Mouse (Mus musculus): ENCODE measurements around the gene Gdf15.

Gdf15 gene

GRCm38 (mm10) chr8:70656193-70656790, 24.0 kb upstream of the Gdf15 start:
- no peak for DNase-seq

- no peak for DNase-seq
Measured at GRCm38 (mm10) chr8:70655469-70655868, 23.2 kb upstream of the Gdf15 start.

- DNase-seq: no peak
Measured at GRCm38 (mm10) chr8:70654121-70654520, 21.9 kb upstream of the Gdf15 start.

DNA sequence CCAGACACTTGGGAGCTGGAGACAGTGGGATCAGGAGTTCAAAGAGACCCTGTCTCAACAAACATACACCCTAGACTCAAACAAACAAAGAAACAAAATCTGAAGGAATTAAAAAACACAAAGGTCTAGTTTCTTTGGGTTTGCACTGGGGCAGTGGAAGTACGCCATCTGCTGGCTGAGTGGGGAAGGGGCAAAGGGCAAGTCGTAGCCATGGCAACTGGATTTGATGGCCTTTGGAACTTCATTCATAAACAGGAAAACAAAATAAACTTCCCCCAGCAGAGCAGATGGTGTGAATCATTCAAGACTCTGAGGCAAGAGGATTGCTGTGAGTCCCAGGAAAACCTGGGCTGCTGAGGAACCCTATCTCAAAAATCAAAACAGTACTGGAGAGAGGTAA, 21.0 kb upstream of the Gdf15 start:
- peak; percentile 94 for DNase-seq

DNA sequence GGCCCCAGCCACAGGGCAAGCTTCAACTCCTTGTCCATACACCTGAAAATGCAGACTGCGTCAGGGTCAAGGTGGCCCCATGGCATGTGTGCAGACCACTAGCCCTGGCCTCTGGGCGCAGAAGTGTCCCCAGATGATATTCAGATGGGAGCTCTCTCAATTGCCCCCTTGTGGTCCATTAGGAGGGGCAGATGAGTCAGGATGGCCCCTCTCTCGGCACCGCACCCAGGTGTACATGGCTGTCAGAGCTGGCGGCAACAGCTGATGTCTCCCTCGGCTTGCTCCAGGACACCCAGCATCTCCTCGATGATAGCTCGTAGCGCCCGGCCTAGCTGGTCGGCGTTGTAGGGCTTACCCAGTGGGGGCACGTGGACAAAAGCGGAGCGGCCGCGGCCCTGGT, 18.1 kb upstream of the Gdf15 start:
- peak; percentile 92 for DNase-seq

- DNase-seq: peak; percentile 99
Measured at GRCm38 (mm10) chr8:70649324-70649723, 17.1 kb upstream of the Gdf15 start.

DNA sequence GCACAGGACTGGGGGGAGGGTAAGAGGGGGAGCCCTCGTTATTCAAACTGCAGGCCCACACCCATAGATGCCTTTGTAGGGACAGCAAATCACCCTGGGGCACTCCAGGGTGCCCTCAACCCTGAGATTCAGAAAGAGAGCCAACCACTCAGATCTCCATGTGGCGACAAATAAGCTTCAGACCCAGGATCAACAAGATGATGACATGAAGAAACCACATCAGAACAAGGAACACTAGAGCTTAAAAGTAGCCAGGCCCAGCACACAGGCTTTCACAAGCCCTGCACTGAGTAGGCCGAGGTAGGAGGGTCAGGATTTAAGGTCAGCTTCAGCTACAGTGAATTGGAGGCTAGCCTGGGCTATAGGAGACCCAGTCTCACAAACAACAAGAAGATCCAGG, 16.7 kb upstream of the Gdf15 start:
- no peak for DNase-seq

DNA sequence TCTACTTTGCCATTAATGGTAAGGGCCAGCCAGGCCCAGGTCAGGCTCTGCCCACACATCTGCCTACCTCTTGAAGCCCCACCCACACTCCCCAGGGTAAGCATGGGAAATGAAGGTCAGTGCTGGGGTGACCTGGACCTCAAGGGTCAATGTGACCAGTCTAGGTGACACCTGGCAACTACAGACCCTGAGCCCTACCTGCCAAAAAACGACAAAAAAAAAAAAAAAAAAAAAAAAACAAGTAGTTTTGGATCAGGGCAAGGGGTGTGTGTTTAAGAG, 15.8 kb upstream of the Gdf15 start:
- DNase-seq: no peak

- peak; percentile 95 for DNase-seq
Measured at GRCm38 (mm10) chr8:70647343-70648163, 15.3 kb upstream of the Gdf15 start.

GRCm38 (mm10) chr8:70646775-70647174, 14.5 kb upstream of the Gdf15 start:
- no peak for DNase-seq

GRCm38 (mm10) chr8:70646369-70646768, 14.1 kb upstream of the Gdf15 start:
- DNase-seq: peak; percentile 94

DNA sequence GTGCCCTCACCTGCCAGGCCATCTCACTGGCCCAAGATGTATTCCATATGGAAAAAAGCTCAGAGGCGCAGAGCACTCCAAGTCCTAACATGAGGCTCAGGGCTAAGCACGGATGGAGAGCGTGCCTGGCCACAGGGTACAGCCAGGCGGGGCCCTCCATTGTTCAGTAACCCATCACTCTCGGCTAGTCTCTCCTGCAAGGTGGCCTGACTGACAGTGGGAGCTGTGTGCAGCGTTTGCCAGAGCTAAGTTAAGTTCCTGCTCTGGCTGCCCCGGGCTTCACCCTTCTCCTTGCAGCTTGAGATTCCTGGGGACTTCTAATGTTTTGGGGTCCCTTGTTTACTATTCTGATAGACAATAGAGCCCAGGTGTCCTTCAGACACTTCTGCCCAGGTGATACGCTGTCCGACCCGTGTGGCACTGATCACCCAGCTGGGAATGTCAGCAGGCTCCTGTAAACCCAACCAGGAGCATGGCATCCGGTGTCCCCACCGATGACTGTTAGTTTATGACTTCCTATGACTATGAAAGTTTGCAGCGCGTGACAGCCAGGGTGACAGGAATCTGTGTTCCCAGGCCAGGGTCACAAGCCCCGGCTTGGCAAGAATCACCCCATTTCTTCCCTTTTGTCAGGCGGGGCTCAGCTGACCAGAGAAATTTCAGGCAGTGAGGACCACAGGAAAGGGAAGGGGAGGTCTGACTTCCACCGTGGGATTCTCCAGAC, 13.4 kb upstream of the Gdf15 start:
- peak; percentile 98 for DNase-seq

DNA sequence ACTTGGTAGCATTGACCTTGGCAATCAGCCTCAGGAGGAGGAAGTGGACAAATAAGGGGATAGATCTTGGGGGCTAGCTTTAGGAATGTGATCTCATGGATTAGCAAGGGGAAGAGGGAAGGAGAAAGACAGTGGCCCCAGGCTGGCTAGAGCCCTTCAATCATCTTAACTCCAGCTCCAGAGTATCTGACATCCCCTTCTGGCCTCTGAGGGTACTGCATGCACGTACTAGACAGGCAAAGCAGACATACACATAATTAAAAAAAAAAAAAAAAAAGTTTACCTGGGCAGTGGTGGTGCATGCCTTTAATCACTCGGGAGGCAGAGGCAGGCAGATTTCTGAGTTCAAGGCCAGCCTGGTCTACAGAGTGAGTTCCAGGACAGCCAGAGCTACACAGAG, 11.8 kb upstream of the Gdf15 start:
- DNase-seq: no peak

- no peak for DNase-seq
Measured at GRCm38 (mm10) chr8:70643019-70643418, 10.8 kb upstream of the Gdf15 start.

DNA sequence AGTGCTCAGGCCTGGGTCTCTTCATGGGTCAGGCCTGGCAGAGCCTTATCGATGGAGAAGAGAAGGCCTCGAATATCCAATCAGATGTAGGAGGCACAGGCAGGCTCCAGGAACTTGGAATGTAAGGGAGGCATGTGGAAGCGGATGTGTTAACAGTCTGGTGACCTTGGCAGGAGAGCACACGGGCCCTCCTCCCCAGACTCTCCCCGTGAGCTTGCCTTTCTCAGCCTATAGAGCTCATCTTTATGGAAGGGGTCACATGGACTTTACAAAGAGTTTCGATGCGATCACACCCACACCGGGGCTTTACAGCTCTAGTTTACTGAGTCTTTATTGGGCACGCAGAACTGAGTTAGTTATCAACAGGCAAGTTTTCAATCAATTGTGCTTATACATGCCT, 6.5 kb upstream of the Gdf15 start:
- DNase-seq: no peak

- no peak for DNase-seq
Measured at GRCm38 (mm10) chr8:70636838-70637237, 4.6 kb upstream of the Gdf15 start.

DNA sequence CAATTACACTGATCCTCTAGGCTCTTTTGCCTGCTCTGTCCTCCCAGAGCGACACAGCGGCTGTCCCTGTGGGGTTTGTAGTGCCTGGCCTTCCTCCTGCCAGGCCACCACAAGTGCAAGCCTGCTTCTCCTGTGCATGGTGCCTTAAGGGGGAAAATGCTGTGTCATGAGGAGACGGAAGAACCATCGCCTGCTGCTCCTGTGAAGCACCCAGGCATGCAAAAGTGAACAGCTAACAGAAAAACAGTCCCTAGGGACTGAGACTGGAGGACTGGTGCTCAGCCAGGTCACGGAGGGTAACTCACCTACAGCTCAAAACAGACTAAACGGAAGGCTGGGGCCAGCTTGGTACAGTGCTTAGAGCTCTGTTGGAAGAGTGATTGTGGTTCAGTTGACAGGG, 3.3 kb upstream of the Gdf15 start:
- DNase-seq: peak; percentile 92

- peak; percentile 98 for DNase-seq
Measured at GRCm38 (mm10) chr8:70634066-70634465, 1.8 kb upstream of the Gdf15 start.

DNA sequence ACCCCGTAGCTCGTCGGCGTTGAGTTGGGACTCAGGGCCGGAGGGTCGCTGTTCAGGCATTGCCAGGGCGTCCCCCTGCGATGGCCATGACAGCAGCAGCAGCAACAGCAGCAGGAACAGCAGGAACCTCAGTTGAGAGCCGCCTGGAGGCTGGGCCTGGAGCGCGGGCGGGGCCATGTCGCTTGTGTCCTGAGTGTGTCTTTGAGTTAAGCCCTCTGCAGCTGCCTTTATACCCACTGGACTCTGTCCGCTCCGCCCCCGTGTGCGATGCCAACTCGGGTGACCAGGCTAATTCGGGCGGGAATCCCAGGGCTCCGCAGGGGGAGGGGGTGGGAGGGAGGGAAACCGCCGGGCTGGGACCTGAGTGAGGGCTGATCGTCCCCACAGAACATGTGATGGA, 820 bp downstream of the Gdf15 start:
- peak; percentile 96 for DNase-seq

DNA sequence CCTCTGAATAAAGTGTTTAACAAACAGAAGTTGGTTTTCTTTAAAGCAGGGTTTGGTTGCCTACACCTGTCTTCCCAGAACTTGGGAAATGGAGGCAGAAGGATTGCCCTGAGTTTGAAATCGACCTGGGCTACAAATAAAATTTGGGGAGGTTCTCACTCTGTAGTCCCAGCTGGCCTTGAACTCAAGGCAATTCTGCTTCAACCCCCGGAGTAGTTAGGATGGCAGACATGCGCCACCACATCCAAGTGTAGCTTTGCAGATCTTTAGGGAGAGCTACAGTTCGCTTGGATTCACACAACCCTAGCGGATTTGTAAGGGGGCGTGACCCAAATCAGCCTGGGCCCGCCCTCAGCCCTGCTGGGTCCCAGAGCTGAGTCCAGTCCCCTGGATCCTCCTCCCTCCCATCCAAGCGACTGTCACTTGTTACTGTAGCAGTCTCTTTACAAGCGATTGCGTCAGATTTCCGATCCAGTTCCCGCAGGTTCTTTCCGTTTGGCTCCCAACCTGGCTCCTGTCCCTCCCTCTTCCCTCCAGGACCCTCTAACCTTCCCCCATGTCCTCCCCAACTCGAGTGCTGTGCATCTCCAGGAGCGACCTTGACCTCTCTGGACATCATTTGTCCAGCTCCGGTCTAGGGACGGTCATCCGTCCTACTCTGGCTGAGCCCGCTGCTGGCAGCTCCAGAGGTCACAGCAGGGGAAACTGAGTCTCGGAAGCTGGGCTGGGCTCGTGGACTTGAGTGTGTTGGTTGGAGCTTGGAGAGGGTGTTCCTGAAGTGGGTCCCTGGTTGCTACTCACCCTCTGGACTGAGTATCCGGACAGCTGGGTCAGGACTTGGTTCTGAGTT, 1.5 kb downstream of the Gdf15 start:
- peak; percentile 98 for DNase-seq

DNA sequence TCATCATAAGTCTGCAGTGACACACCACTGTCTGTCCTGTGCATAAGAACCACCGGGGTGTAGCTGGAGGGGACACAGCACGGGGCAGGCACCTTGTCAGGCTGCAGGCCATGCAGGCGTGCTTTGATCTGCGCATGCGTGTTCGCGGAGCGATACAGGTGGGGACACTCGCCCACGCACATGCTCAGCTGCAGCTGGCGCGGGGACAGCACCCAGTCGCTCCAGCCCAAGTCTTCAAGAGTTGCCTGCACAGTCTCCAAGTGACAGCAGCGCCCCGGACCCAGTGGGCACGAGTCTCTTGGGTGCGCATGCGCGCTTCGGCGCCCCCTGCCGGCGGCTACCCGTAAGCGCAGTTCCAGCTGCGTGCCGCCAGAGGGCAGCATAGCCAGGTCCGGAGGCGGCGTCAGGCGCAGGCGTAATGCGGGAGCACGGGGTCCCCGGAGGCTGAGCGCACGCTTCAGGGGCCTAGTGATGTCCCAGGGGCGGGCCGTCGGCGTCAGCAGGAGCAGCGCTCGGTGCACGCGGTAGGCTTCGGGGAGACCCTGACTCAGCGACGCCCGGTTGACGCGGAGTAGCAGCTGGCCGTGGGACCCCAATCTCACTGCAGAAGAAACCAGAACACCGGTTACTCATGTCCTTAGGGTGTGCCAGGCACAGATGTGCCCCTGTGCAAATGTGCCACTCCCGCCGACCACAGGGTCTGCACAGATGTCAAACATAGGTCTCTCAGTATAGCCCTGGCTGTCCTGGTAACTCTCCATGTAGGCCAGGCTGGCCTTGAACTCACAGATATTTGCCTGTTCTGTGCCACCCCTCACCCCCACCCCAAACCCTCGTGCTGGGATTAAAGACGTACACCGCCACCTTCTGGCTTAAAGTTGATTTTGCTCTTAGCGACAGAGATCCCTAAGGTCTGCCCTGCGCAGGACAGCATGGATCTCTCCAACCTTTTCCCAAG, 2.4 kb downstream of the Gdf15 start:
- peak; percentile 99 for DNase-seq

GRCm38 (mm10) chr8:70628986-70629490, 3.2 kb downstream of the Gdf15 start:
- DNase-seq: peak; percentile 92
